Mouse (Mus musculus) kidney, adult 2 months (tissue): ENCODE results near the gene Ahnak2.

ENCODE experiments used
- CTCF ChIP-seq: fragments of 200-500 bp; conservative IDR thresholded peaks from 2 replicates; pipeline ENCODE4 v1.5.1; 2011; ENCODE audit warnings: low read depth, mild to moderate bottlenecking, control low read depth, low read length, moderate library complexity, mixed read lengths; ENCODE audit not compliant: insufficient read depth, insufficient read length
- POLR2A ChIP-seq: fragments of 200-500 bp; IDR thresholded peaks from one replicate; pipeline ENCODE4 v1.6.1; 2011; ENCODE audit warnings: low read depth, low read length, control low read depth

DNA sequence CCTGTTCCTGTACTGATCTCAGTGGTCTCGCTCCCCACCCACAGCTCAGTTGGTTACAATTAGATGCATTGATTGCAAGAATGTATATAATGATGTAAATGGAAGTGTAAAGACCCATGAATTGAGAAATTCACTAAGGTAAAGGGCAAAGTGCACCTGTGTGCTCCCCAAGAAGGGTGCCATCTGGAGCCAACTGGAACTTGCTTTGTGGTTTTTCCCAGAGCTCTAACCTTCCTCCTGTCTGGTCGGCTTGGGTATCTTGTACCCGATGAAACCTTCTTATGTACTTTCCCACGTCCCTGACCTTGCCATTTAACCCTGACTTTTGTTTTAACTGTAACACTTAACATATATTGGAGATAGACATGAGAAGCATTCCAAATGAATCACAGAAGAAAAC is 46.6 kb downstream of the Ahnak2 start:
- TF ChIP-seq CTCF (no peak), POLR2A (no peak)
